Mouse (Mus musculus) heart, adult 2 months (tissue): Measurements from ENCODE around the gene U2af1.

Source experiments
- CTCF ChIP-seq: fragments of 200-600 bp; IDR thresholded peaks from 2 replicates; pipeline ENCODE4 v1.8.1; 2022; ENCODE audit warnings: antibody characterized with exemption, mild to moderate bottlenecking, moderate library complexity
- EP300 ChIP-seq: fragments of 200-500 bp; IDR thresholded peaks from 2 replicates; pipeline ENCODE4 v1.6.1; 2011; ENCODE audit warnings: low read depth, low read length, control low read depth; ENCODE audit not compliant: insufficient read depth
- POLR2A ChIP-seq: fragments of 200-500 bp; IDR thresholded peaks from 2 replicates; pipeline ENCODE4 v1.6.1; 2011; ENCODE audit warnings: mild to moderate bottlenecking, low read depth, low read length, control low read depth; ENCODE audit not compliant: insufficient read depth

DNA sequence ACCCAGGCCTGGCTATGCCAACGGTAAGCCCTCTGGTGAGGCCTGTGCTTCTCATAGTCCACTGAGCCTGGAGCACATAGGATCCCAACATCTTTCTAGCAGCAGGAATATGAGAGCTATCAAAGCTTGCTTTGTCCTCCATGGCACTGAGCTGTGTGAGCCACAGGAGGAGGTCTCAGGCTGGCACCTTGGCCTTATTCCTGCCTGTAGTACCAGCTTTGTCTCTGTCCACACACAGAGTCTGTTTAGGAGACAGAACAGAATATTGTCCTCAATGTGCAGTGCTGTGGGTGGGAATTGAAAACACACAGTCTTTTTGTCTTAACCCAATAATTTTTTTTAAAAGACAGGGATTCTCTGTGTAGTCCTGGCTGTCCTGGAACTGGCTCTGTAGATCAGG, 15.7 kb upstream of the U2af1 start:
- no peak for TF ChIP-seq EP300
- no peak for TF ChIP-seq POLR2A
- TF ChIP-seq CTCF = no peak
